In genomic region chr9:73905959-73906358, GRCm38 (mm10) we compare ENCODE assay signal across 20 mouse cellular contexts.
DNase-seq lines count a peak whose midpoint lies in the region; TF ChIP-seq lines count a peak whose summit lies in the region.
"Had no signal": no experiment of that assay in that cellular context is flagged by ENCODE, and none has a peak within 500 bp of the region (broad histone marks: within the 10 kb centered on the region; RNA-seq: fewer than 3 reads in every experiment).

No protein-coding gene starts in this region.

- WGBS in forebrain, embryonic 10.5 days, result 77% methylated on average over 4 of the region's 4 CpGs

- H3K36me3 ChIP-seq in forebrain, embryonic 10.5 days (replicated peaks), result no peaks in the 10 kb centered on the region
- H3K36me3 ChIP-seq: embryonic facial prominence, embryonic 10.5 days; hindbrain, embryonic 15.5 days had no signal

- no peak for TF ChIP-seq CTCF in embryonic fibroblast, embryonic 13.5 days (IDR thresholded peaks at IDR 0.05; ENCODE audit: borderline replicate concordance, insufficient read depth, low read length)

- peaks cover 8% of the 10 kb centered on the region for H3K4me1 ChIP-seq in embryonic fibroblast, embryonic 13.5 days (ENCODE audit: control insufficient read depth, insufficient read depth, low read length)
- no peaks in the 10 kb centered on the region for H3K4me1 ChIP-seq in forebrain, embryonic 10.5 days
- H3K4me1 ChIP-seq: embryonic facial prominence, embryonic 10.5 days; forebrain, embryonic 13.5 days; heart, embryonic 13.5 days; hindbrain, embryonic 15.5 days had no signal

- no peaks in the 10 kb centered on the region for H3K27me3 ChIP-seq in forebrain, embryonic 10.5 days (ENCODE audit: poor library complexity, severe bottlenecking)
- H3K27me3 ChIP-seq: forebrain, embryonic 13.5 days; heart, embryonic 13.5 days; hindbrain, embryonic 15.5 days had no signal

- peaks cover 7% of the 10 kb centered on the region for H3K9me3 ChIP-seq in forebrain, embryonic 10.5 days
- H3K9me3 ChIP-seq: embryonic facial prominence, embryonic 10.5 days; hindbrain, embryonic 15.5 days had no signal

- DNase-seq in 3T3-L1 (ENCODE audit: low read depth, low spot score), result peak; percentile 97
- DNase-seq in NIH3T3 (ENCODE audit: low read depth), result peak; percentile 78
- peak; percentile 10 for DNase-seq in yolk sac, embryonic 10.5 days (ENCODE audit: low spot score)
- no peak for DNase-seq in right cerebral cortex, postnatal 25 days
- DNase-seq in ovary, postnatal 36 days (ENCODE audit: low spot score), result no peak
- no peak for DNase-seq in forebrain, embryonic 10.5 days (ENCODE audit: extremely low spot score, low spot score)
- DNase-seq: adrenal gland, postnatal 14 days; B cell, adult 2 months; cerebellum, adult 11-12 months; cerebellum, adult 9-10 months; forebrain, postnatal 0 days; gastrocnemius, adult 2 months; gastrocnemius, postnatal 25 days; heart, postnatal 36 days had no signal

- H3K27ac ChIP-seq in embryonic fibroblast, embryonic 13.5 days (ENCODE audit: insufficient read depth, low read length), result peak overlapping the region; percentile 98
- no peak overlapping the region for H3K27ac ChIP-seq in forebrain, embryonic 10.5 days
- H3K27ac ChIP-seq: embryonic facial prominence, embryonic 10.5 days; forebrain, embryonic 13.5 days; gastrocnemius, adult 2 months; heart, embryonic 13.5 days; hindbrain, embryonic 15.5 days had no signal

- no peak overlapping the region for H3K4me3 ChIP-seq in embryonic fibroblast, embryonic 13.5 days (ENCODE audit: insufficient read depth, low read length)
- H3K4me3 ChIP-seq in forebrain, embryonic 10.5 days, result no peak overlapping the region
- H3K4me3 ChIP-seq: embryonic facial prominence, embryonic 10.5 days; erythroblast, embryonic 14.5 days; forebrain, embryonic 13.5 days; gastrocnemius, adult 2 months; heart, embryonic 13.5 days; hindbrain, embryonic 15.5 days had no signal

- TF ChIP-seq POLR2A in embryonic fibroblast, embryonic 13.5 days (IDR thresholded peaks at IDR 0.05; ENCODE audit: low read depth, low read length), result no peak

Comparison
In these comparisons a context has a peak if more than half of its experiments do, and no peak if none do; other contexts are left out.
1. DNase-seq: peak in 3T3-L1 (single experiment), NIH3T3 (single experiment) and yolk sac, embryonic 10.5 days (single experiment); none in right cerebral cortex, postnatal 25 days (single experiment), ovary, postnatal 36 days (single experiment) and forebrain, embryonic 10.5 days (single experiment).